Mouse (Mus musculus) lung, postnatal 25 days (tissue): ENCODE measurements around the gene Maea.

Source experiments
- DNase-seq: peaks from one replicate; pipeline ENCODE4 v3.0.0; 2022; ENCODE audit warnings: low spot score

Maea gene

GRCm38 (mm10) chr5:33358467-33358866 is 23.2 kb downstream of the Maea start:
- peak; percentile 46 for DNase-seq

- no peak for DNase-seq
Measured at GRCm38 (mm10) chr5:33363263-33363662, 28.0 kb downstream of the Maea start.

- no peak for DNase-seq
Measured at GRCm38 (mm10) chr5:33368651-33369050, 33.3 kb downstream of the Maea start.

- no peak for DNase-seq
Measured at GRCm38 (mm10) chr5:33371137-33371536, 35.8 kb downstream of the Maea start.

GRCm38 (mm10) chr5:33371668-33372067 is 36.4 kb downstream of the Maea start:
- DNase-seq: no peak

- DNase-seq: no peak
Measured at GRCm38 (mm10) chr5:33372331-33373038, 37.2 kb downstream of the Maea start.

- DNase-seq: no peak
Measured at GRCm38 (mm10) chr5:33377176-33377575, 41.9 kb downstream of the Maea start.

GRCm38 (mm10) chr5:33377801-33378301 is 42.5 kb downstream of the Maea start:
- DNase-seq: peak; percentile 18

GRCm38 (mm10) chr5:33378302-33378854 is 43.1 kb downstream of the Maea start, which contains the start of gene Uvssa:
Gene Uvssa, plus strand, starts transcription at chr5:33378549.
- peak; percentile 99 for DNase-seq

- DNase-seq: no peak
Measured at GRCm38 (mm10) chr5:33387550-33387949, 52.2 kb downstream of the Maea start.

- DNase-seq: peak; percentile 70
Measured at GRCm38 (mm10) chr5:33393803-33394202, 58.5 kb downstream of the Maea start.

GRCm38 (mm10) chr5:33395693-33396092 is 60.4 kb downstream of the Maea start:
- no peak for DNase-seq

GRCm38 (mm10) chr5:33396828-33397227 is 61.5 kb downstream of the Maea start:
- no peak for DNase-seq

GRCm38 (mm10) chr5:33400819-33401218 is 65.5 kb downstream of the Maea start:
- DNase-seq: no peak

- no peak for DNase-seq
Measured at GRCm38 (mm10) chr5:33420313-33420712, 85.0 kb downstream of the Maea start.
